Mouse (Mus musculus) brain, embryonic 14.5 days (tissue): ENCODE data around the gene Sipa1l2.

Experiments
- CTCF ChIP-seq: fragments of 200-500 bp; IDR thresholded peaks from 2 replicates; pipeline ENCODE4 v1.5.1; 2012; ENCODE audit warnings: inconsistent platforms, mild to moderate bottlenecking, moderate library complexity, borderline replicate concordance; ENCODE audit not compliant: insufficient read depth, insufficient read length; ENCODE audit errors: extremely low read depth
- POLR2A ChIP-seq: fragments of 200-500 bp; IDR thresholded peaks from 2 replicates; pipeline ENCODE4 v1.6.1; 2012; ENCODE audit warnings: mild to moderate bottlenecking, inconsistent platforms, borderline replicate concordance; ENCODE audit not compliant: poor library complexity, insufficient read depth, insufficient read length, severe bottlenecking; ENCODE audit errors: extremely low read depth

GRCm38 (mm10) chr8:125444457-125445224 is 125.0 kb downstream of the Sipa1l2 start:
- TF ChIP-seq POLR2A (no peak), CTCF (no peak)
